Mouse (Mus musculus) CH12.LX (cell line): ENCODE measurements around the gene Gas7.

Experiments
- CTCF ChIP-seq, 2 experiments: IDR thresholded peaks in 1 of 2; conservative IDR thresholded peaks in 1 of 2; 2 replicates each; pipeline ENCODE4 v1.5.1; 2011 to 2012; ENCODE audit warnings: low read depth in 2 of 2, low read length in 2 of 2, improper control_type of control experiment in 1 of 2, inconsistent platforms in 1 of 2, mild to moderate bottlenecking in 1 of 2, moderate library complexity in 1 of 2
- E2F4 ChIP-seq: IDR thresholded peaks from 2 replicates; pipeline ENCODE4 v1.6.1; 2011; ENCODE audit warnings: low read depth, low read length, improper control_type of control experiment; ENCODE audit not compliant: insufficient replicate concordance
- GABPA ChIP-seq: IDR thresholded peaks from 2 replicates; pipeline ENCODE4 v1.6.1; 2012; ENCODE audit warnings: low read depth, low read length, improper control_type of control experiment, inconsistent platforms; ENCODE audit not compliant: insufficient replicate concordance
- JUND ChIP-seq: conservative IDR thresholded peaks from 2 replicates; pipeline ENCODE4 v1.6.1; 2011; ENCODE audit warnings: low read depth, low read length, improper control_type of control experiment
- POLR2A ChIP-seq: IDR thresholded peaks from 2 replicates; pipeline ENCODE4 v1.6.1; 2011; ENCODE audit warnings: low read depth, mild to moderate bottlenecking, improper control_type of control experiment, low read length
- USF1 ChIP-seq: IDR thresholded peaks from 2 replicates; pipeline ENCODE4 v1.6.1; 2014; ENCODE audit warnings: low read depth, mild to moderate bottlenecking, inconsistent platforms, low read length, improper control_type of control experiment
- ZKSCAN1 ChIP-seq: IDR thresholded peaks from 2 replicates; pipeline ENCODE4 v1.6.1; 2012; ENCODE audit warnings: low read depth, inconsistent platforms, low read length, improper control_type of control experiment, borderline replicate concordance

GRCm38 (mm10) chr11:67655236-67655959, 200.2 kb downstream of the Gas7 start:
- TF ChIP-seq USF1 (no peak), CTCF (conservative IDR thresholded peaks at IDR 0.05 in 1 of 2, IDR thresholded peaks at IDR 0.05 in 1 of 2; ENCODE audit: low read depth in 2 of 2, low read length in 2 of 2) (no peak), ZKSCAN1 (no peak), GABPA (no peak), POLR2A (no peak), E2F4 (no peak), JUND (no peak)
